Mouse (Mus musculus) heart, adult 2 months (tissue): ENCODE results near the gene Camkmt. TPM values are rescaled to one million over a fixed set of nuclear protein-coding genes. Genes with fewer than 3 reads are reported as not detected.

Source experiments
- DNase-seq, 2 experiments: peaks; one replicate each; pipeline ENCODE4 v3.0.0; 2021
- H3K27ac ChIP-seq: fragments of 200-600 bp; 2 replicates; pipeline ENCODE4 v1.8.1; 2022
- H3K27me3 ChIP-seq: fragments of 200-500 bp; 2 replicates; pipeline ENCODE4 v1.6.1; 2012; ENCODE audit warnings: mild to moderate bottlenecking, low read length, inconsistent platforms, mixed read lengths; ENCODE audit not compliant: control insufficient read depth, insufficient read depth
- H3K36me3 ChIP-seq: fragments of 200-500 bp; 2 replicates; pipeline ENCODE4 v1.6.1; 2012; ENCODE audit warnings: low read length, inconsistent platforms; ENCODE audit not compliant: control insufficient read depth, insufficient read depth
- H3K4me1 ChIP-seq: fragments of 200-500 bp; 2 replicates; pipeline ENCODE4 v1.6.1; 2011; ENCODE audit warnings: low read length; ENCODE audit not compliant: control insufficient read depth, insufficient read depth
- H3K4me3 ChIP-seq: fragments of 200-600 bp; 2 replicates; pipeline ENCODE4 v1.8.1; 2022
- H3K79me2 ChIP-seq: fragments of 200-500 bp; replicated peaks from 2 replicates; pipeline ENCODE4 v1.6.1; 2012; ENCODE audit warnings: mild to moderate bottlenecking, inconsistent platforms, low read length, moderate library complexity, mixed read lengths; ENCODE audit not compliant: control insufficient read depth, insufficient read depth
- H3K9ac ChIP-seq: fragments of 200-500 bp; 2 replicates; pipeline ENCODE4 v1.6.1; 2012; ENCODE audit warnings: low read depth, mild to moderate bottlenecking, control low read depth, inconsistent platforms, low read length, mixed read lengths
- CTCF ChIP-seq: fragments of 200-600 bp; IDR thresholded peaks from 2 replicates; pipeline ENCODE4 v1.8.1; 2022; ENCODE audit warnings: antibody characterized with exemption, mild to moderate bottlenecking, moderate library complexity
- EP300 ChIP-seq: fragments of 200-500 bp; IDR thresholded peaks from 2 replicates; pipeline ENCODE4 v1.6.1; 2011; ENCODE audit warnings: low read depth, low read length, control low read depth; ENCODE audit not compliant: insufficient read depth
- POLR2A ChIP-seq: fragments of 200-500 bp; IDR thresholded peaks from 2 replicates; pipeline ENCODE4 v1.6.1; 2011; ENCODE audit warnings: mild to moderate bottlenecking, low read depth, low read length, control low read depth; ENCODE audit not compliant: insufficient read depth
- WGBS: fragments of 180-500 bp; shearing (Covaris S2); methylation state at CpG from one replicate; pipeline ENCODE4 v1.1.7; 2018; 5-methylcytosine and 5-hydroxymethylcytosine counted together
- intact Hi-C: fragments of 180-260 bp; cut with DNase I; formaldehyde crosslinking; loops from one replicate; pipeline ENCODE4 v1.15.1; 2025
- polyA plus RNA-seq: library from polyadenylated mRNA; depleted of rRNA; stranded (reverse); fragments of >200 nt; gene quantifications from 2 replicates; pipeline ENCODE4 v1.2.3, GENCODE M21; 2012
- total RNA-seq, 2 experiments: library from RNA; stranded (reverse); gene quantifications; 2 replicates each; pipeline ENCODE4 v1.2.3; 2021

Camkmt gene
- total and polyA plus RNA-seq, 3 experiments: 1.1 to 4.2 (median 3.5) TPM

- no peaks in the 10 kb centered on the region for H3K79me2 ChIP-seq
- no peak overlapping the region for H3K4me3 ChIP-seq
- no peak overlapping the region for H3K9ac ChIP-seq
- no peak for DNase-seq
- 81% methylated on average over 13 of the region's 13 CpGs for WGBS
- intact Hi-C loops: no loop called here
- H3K4me1 ChIP-seq: no peaks in the 10 kb centered on the region; the same call in 1 of the 2 replicates
- H3K27me3 ChIP-seq: 0 out of 2 replicates have a peak, but pooled peaks cover 2% of the 10 kb centered on the region
- no peak for TF ChIP-seq POLR2A
- TF ChIP-seq EP300: no peak
- TF ChIP-seq CTCF: no peak
- no peaks in the 10 kb centered on the region for H3K36me3 ChIP-seq
- H3K27ac ChIP-seq: no peak overlapping the region
These were observed 168.5 kb downstream of the Camkmt start for GRCm38 (mm10) chr17:85258703-85259341.

- Histone ChIP-seq H3K4me3 (no peak overlapping the region), H3K4me1 (no peaks in the 10 kb centered on the region), H3K27ac (no peak overlapping the region), H3K27me3 (no peaks in the 10 kb centered on the region), H3K9ac (no peak overlapping the region), H3K36me3 (no peaks in the 10 kb centered on the region), H3K79me2 (no peaks in the 10 kb centered on the region)
- 83% methylated on average over 12 of the region's 12 CpGs for WGBS
- no peak for DNase-seq
- no peak for TF ChIP-seq POLR2A
- no peak for TF ChIP-seq CTCF
- TF ChIP-seq EP300: no peak
- intact Hi-C loops: no loop called here
These were observed 176.6 kb downstream of the Camkmt start for GRCm38 (mm10) chr17:85266831-85267422.

- 90% methylated on average over 20 of the region's 20 CpGs for WGBS
- Histone ChIP-seq H3K4me3 (no peak overlapping the region), H3K9ac (no peak overlapping the region), H3K4me1 (no peaks in the 10 kb centered on the region), H3K27me3 (no peaks in the 10 kb centered on the region), H3K36me3 (no peaks in the 10 kb centered on the region), H3K79me2 (no peaks in the 10 kb centered on the region), H3K27ac (no peak overlapping the region)
- intact Hi-C loops: no loop called here
- no peak for TF ChIP-seq EP300
- no peak for TF ChIP-seq POLR2A
- TF ChIP-seq CTCF: no peak
- no peak for DNase-seq
These were observed 181.3 kb downstream of the Camkmt start for GRCm38 (mm10) chr17:85271466-85272175.

- no peak overlapping the region for H3K9ac ChIP-seq
- WGBS: 83% methylated on average over 7 of the region's 7 CpGs
- intact Hi-C loops: no loop called here
- TF ChIP-seq CTCF: no peak
- no peak for DNase-seq
- no peaks in the 10 kb centered on the region for H3K79me2 ChIP-seq
- H3K4me3 ChIP-seq: no peak overlapping the region
- H3K4me1 ChIP-seq: no peaks in the 10 kb centered on the region
- H3K27me3 ChIP-seq: no peaks in the 10 kb centered on the region
- H3K36me3 ChIP-seq: no peaks in the 10 kb centered on the region
- no peak overlapping the region for H3K27ac ChIP-seq
These were observed 189.4 kb downstream of the Camkmt start for GRCm38 (mm10) chr17:85279720-85280119.

- H3K36me3 ChIP-seq: no peaks in the 10 kb centered on the region
- no peak for DNase-seq
- 51% methylated on average over 5 of the region's 5 CpGs for WGBS
- H3K27ac ChIP-seq: no peak overlapping the region
- no peaks in the 10 kb centered on the region for H3K79me2 ChIP-seq
- intact Hi-C loops: no loop called here
- H3K4me1 ChIP-seq: no peaks in the 10 kb centered on the region
- no peak overlapping the region for H3K4me3 ChIP-seq
- TF ChIP-seq CTCF: no peak
- no peak for TF ChIP-seq EP300
- TF ChIP-seq POLR2A: no peak
- no peaks in the 10 kb centered on the region for H3K27me3 ChIP-seq
- no peak overlapping the region for H3K9ac ChIP-seq
These were observed 192.1 kb downstream of the Camkmt start for GRCm38 (mm10) chr17:85282447-85282846.

GRCm38 (mm10) chr17:85291154-85291553, 200.8 kb downstream of the Camkmt start:
- Histone ChIP-seq H3K4me1 (no peaks in the 10 kb centered on the region), H3K27ac (no peak overlapping the region), H3K79me2 (no peaks in the 10 kb centered on the region), H3K4me3 (no peak overlapping the region), H3K27me3 (no peaks in the 10 kb centered on the region), H3K9ac (no peak overlapping the region), H3K36me3 (no peaks in the 10 kb centered on the region)
- DNase-seq: no peak
- WGBS: 98% methylated on average over 4 of the region's 4 CpGs
- TF ChIP-seq CTCF: no peak
- TF ChIP-seq POLR2A: no peak
- no peak for TF ChIP-seq EP300
- intact Hi-C loops: no loop called here
